Mouse (Mus musculus) CH12.LX (cell line): ENCODE data around the gene Itga2b.

Experiments
- CTCF ChIP-seq, 2 experiments: IDR thresholded peaks in 1 of 2; conservative IDR thresholded peaks in 1 of 2; 2 replicates each; pipeline ENCODE4 v1.5.1; 2011 to 2012; ENCODE audit warnings: low read depth in 2 of 2, low read length in 2 of 2, improper control_type of control experiment in 1 of 2, inconsistent platforms in 1 of 2, mild to moderate bottlenecking in 1 of 2, moderate library complexity in 1 of 2
- EP300 ChIP-seq: IDR thresholded peaks from 2 replicates; pipeline ENCODE4 v1.6.1; 2011; ENCODE audit warnings: low read length, improper control_type of control experiment
- ETS1 ChIP-seq: conservative IDR thresholded peaks from 2 replicates; pipeline ENCODE4 v1.6.1; 2012; ENCODE audit warnings: low read depth, mild to moderate bottlenecking, inconsistent platforms, low read length, improper control_type of control experiment, moderate library complexity
- JUN ChIP-seq: IDR thresholded peaks from 2 replicates; pipeline ENCODE4 v1.6.1; 2011; ENCODE audit warnings: low read depth, mild to moderate bottlenecking, low read length, improper control_type of control experiment, moderate library complexity; ENCODE audit not compliant: insufficient read depth
- ZC3H11A ChIP-seq: IDR thresholded peaks from 2 replicates; pipeline ENCODE4 v1.6.1; 2012; ENCODE audit warnings: low read depth, mild to moderate bottlenecking, inconsistent platforms, low read length, improper control_type of control experiment
- ZKSCAN1 ChIP-seq: IDR thresholded peaks from 2 replicates; pipeline ENCODE4 v1.6.1; 2012; ENCODE audit warnings: low read depth, inconsistent platforms, low read length, improper control_type of control experiment, borderline replicate concordance

- TF ChIP-seq EP300 (no peak), CTCF (conservative IDR thresholded peaks at IDR 0.05 in 1 of 2, IDR thresholded peaks at IDR 0.05 in 1 of 2; ENCODE audit: low read depth in 2 of 2, low read length in 2 of 2) (no peak), ZKSCAN1 (no peak), JUN (no peak), ETS1 (no peak), ZC3H11A (no peak)
These were observed 60.1 kb downstream of the Itga2b start for GRCm38 (mm10) chr11:102409795-102410330.
